In genomic region chr8:120290614-120291013, GRCm38 (mm10) we compare ENCODE assay signal across 12 mouse cellular contexts.
DNase-seq lines count a peak whose midpoint lies in the region; ATAC-seq lines count a peak whose summit lies in the region.
"Had no signal": no experiment of that assay in that cellular context is flagged by ENCODE, and none has a peak within 500 bp of the region (broad histone marks: within the 10 kb centered on the region; RNA-seq: fewer than 3 reads in every experiment).

No protein-coding gene starts in this region.

- H3K36me3 ChIP-seq in heart, embryonic 16.5 days (ENCODE audit: control insufficient read depth, insufficient read depth), result no peaks in the 10 kb centered on the region
- H3K36me3 ChIP-seq in neural tube, embryonic 11.5 days (ENCODE audit: control insufficient read depth, insufficient read depth, low read length), result no peaks in the 10 kb centered on the region
- no peaks in the 10 kb centered on the region for H3K36me3 ChIP-seq in midbrain, embryonic 13.5 days
- H3K36me3 ChIP-seq: neural tube, embryonic 12.5 days had no signal

- DNase-seq in cerebellum, postnatal 10 days, result peak; percentile 57 to 70
- DNase-seq in cerebellum, adult 8-10 months, result no peak
- DNase-seq in heart, adult 11 months, result no peak
- DNase-seq in neural tube, embryonic 11.5 days (ENCODE audit: low spot score), result peak; percentile 12
- no peak for DNase-seq in neural tube, embryonic 10.5 days (ENCODE audit: extremely low spot score, low spot score)
- DNase-seq in kidney, adult 11 months, result no peak
- DNase-seq: lung, postnatal 4 days; right cerebral cortex, adult 18-20 months had no signal

- peak overlapping the region; percentile 24; the same call in 1 of the 2 replicates for H3K9ac ChIP-seq in heart, embryonic 16.5 days (ENCODE audit: low read length)
- no peak overlapping the region for H3K9ac ChIP-seq in neural tube, embryonic 11.5 days (ENCODE audit: low read length)
- no peak overlapping the region for H3K9ac ChIP-seq in midbrain, embryonic 13.5 days (replicated peaks)
- H3K9ac ChIP-seq: neural tube, embryonic 12.5 days had no signal

- H3K4me1 ChIP-seq in heart, embryonic 16.5 days (ENCODE audit: control insufficient read depth, insufficient read depth, low read length), result peaks cover 73% of the 10 kb centered on the region
- H3K4me1 ChIP-seq in neural tube, embryonic 11.5 days (ENCODE audit: control insufficient read depth, insufficient read depth, low read length), result peaks cover 63% of the 10 kb centered on the region
- peaks cover 90% of the 10 kb centered on the region for H3K4me1 ChIP-seq in midbrain, embryonic 13.5 days (replicated peaks)

- no peak overlapping the region for H3K4me3 ChIP-seq in heart, embryonic 16.5 days (ENCODE audit: low read length)
- H3K4me3 ChIP-seq in neural tube, embryonic 11.5 days (ENCODE audit: low read depth, low read length), result no peak overlapping the region
- H3K4me3 ChIP-seq in midbrain, embryonic 13.5 days (replicated peaks), result no peak overlapping the region
- H3K4me3 ChIP-seq: neural tube, embryonic 12.5 days had no signal

- H3K9me3 ChIP-seq in heart, embryonic 16.5 days (replicated peaks; ENCODE audit: control insufficient read depth, low read length), result no peaks in the 10 kb centered on the region
- H3K9me3 ChIP-seq in neural tube, embryonic 11.5 days (ENCODE audit: control insufficient read depth, low read length), result no peaks in the 10 kb centered on the region
- no peaks in the 10 kb centered on the region for H3K9me3 ChIP-seq in midbrain, embryonic 13.5 days
- H3K9me3 ChIP-seq: neural tube, embryonic 12.5 days had no signal

- no peak for ATAC-seq in heart, embryonic 16.5 days (replicated peaks; ENCODE audit: extremely low read depth, insufficient read depth, low FRiP score)
- no peak for ATAC-seq in neural tube, embryonic 11.5 days (ENCODE audit: insufficient read depth, low FRiP score, low TSS enrichment)
- no peak for ATAC-seq in midbrain, embryonic 13.5 days
- ATAC-seq: intestine, embryonic 16.5 days had no signal

- no peak overlapping the region for H3K4me2 ChIP-seq in heart, embryonic 16.5 days (ENCODE audit: low read depth, low read length)
- H3K4me2 ChIP-seq in neural tube, embryonic 11.5 days (ENCODE audit: low read depth), result no peak overlapping the region
- H3K4me2 ChIP-seq in midbrain, embryonic 13.5 days (replicated peaks), result no peak overlapping the region

- no peaks in the 10 kb centered on the region for H3K27me3 ChIP-seq in heart, embryonic 16.5 days (ENCODE audit: control insufficient read depth, insufficient read depth, low read length)
- no peaks in the 10 kb centered on the region for H3K27me3 ChIP-seq in neural tube, embryonic 11.5 days (ENCODE audit: control insufficient read depth, insufficient read depth, low read length)
- H3K27me3 ChIP-seq in midbrain, embryonic 13.5 days, result no peaks in the 10 kb centered on the region
- H3K27me3 ChIP-seq: neural tube, embryonic 12.5 days had no signal

- 59% methylated on average over 15 of the region's 15 CpGs for WGBS in heart, embryonic 16.5 days
- 73% methylated on average over 15 of the region's 15 CpGs for WGBS in neural tube, embryonic 11.5 days
- WGBS in midbrain, embryonic 13.5 days, result 68% methylated on average over 15 of the region's 15 CpGs

- peak overlapping the region; percentile 3; the same call in 1 of the 2 replicates for H3K27ac ChIP-seq in heart, embryonic 16.5 days (ENCODE audit: low read length)
- no peak overlapping the region for H3K27ac ChIP-seq in neural tube, embryonic 11.5 days (ENCODE audit: low read depth, low read length)
- H3K27ac ChIP-seq in midbrain, embryonic 13.5 days, result peak overlapping the region; percentile 45; the same call in 1 of the 2 replicates
- H3K27ac ChIP-seq: neural tube, embryonic 12.5 days had no signal

Comparison
In these comparisons a context has a peak if more than half of its experiments do, and no peak if none do; other contexts are left out.
1. DNase-seq: peak in cerebellum, postnatal 10 days (2 of 2) and neural tube, embryonic 11.5 days (single experiment); none in cerebellum, adult 8-10 months (single experiment), heart, adult 11 months (single experiment), neural tube, embryonic 10.5 days (single experiment) and kidney, adult 11 months (single experiment).